Mouse (Mus musculus) ES-Bruce4 (cell line): Measurements from ENCODE around the gene Pigl. TPM values are rescaled to one million over a fixed set of nuclear protein-coding genes. Genes with fewer than 3 reads are reported as not detected.

Experiments
- H3K27ac ChIP-seq: 2 replicates; pipeline ENCODE4 v1.5.1; 2012; ENCODE audit warnings: low read length, inconsistent platforms; ENCODE audit not compliant: insufficient read depth
- H3K27me3 ChIP-seq: 2 replicates; pipeline ENCODE4 v1.6.1; 2012; ENCODE audit warnings: mild to moderate bottlenecking, low read length, inconsistent platforms; ENCODE audit not compliant: control insufficient read depth, poor library complexity, insufficient read depth, severe bottlenecking
- H3K36me3 ChIP-seq: 2 replicates; pipeline ENCODE4 v1.6.1; 2012; ENCODE audit warnings: inconsistent platforms, mild to moderate bottlenecking, low read length, moderate library complexity; ENCODE audit not compliant: control insufficient read depth, poor library complexity, insufficient read depth, severe bottlenecking
- H3K4me1 ChIP-seq: one replicate; pipeline ENCODE4 v1.8.1; 2011; ENCODE audit warnings: low read length; ENCODE audit not compliant: control insufficient read depth, insufficient read depth
- H3K4me3 ChIP-seq: 2 replicates; pipeline ENCODE4 v1.5.1; 2011; ENCODE audit warnings: low read depth, mild to moderate bottlenecking, low read length
- H3K9ac ChIP-seq: 2 replicates; pipeline ENCODE4 v1.6.1; 2012; ENCODE audit warnings: low read depth, mild to moderate bottlenecking, inconsistent platforms; ENCODE audit not compliant: poor library complexity, severe bottlenecking
- H3K9me3 ChIP-seq: replicated peaks from 2 replicates; pipeline ENCODE4 v1.6.1; 2012; ENCODE audit warnings: mild to moderate bottlenecking, low read length, inconsistent platforms; ENCODE audit not compliant: control insufficient read depth, poor library complexity, insufficient read depth, severe bottlenecking
- CTCF ChIP-seq: IDR thresholded peaks from one replicate; pipeline ENCODE4 v1.8.1; 2011; ENCODE audit warnings: low read depth, low read length
- EP300 ChIP-seq: IDR thresholded peaks from 2 replicates; pipeline ENCODE4 v1.6.1; 2011; ENCODE audit warnings: low read depth, low read length; ENCODE audit not compliant: insufficient read depth
- POLR2A ChIP-seq: IDR thresholded peaks from one replicate; pipeline ENCODE4 v1.8.1; 2011; ENCODE audit warnings: low read length; ENCODE audit not compliant: insufficient read depth
- polyA plus RNA-seq: library from polyadenylated mRNA; stranded (reverse); fragments of >200 nt; gene quantifications from 2 replicates; pipeline ENCODE4 v1.2.4, GENCODE M21; 2011; ENCODE audit warnings: low read depth; ENCODE audit not compliant: missing spikeins, insufficient read depth, insufficient read length

Gene Pigl
- polyA plus RNA-seq, 1 experiment, result 14.1 TPM

GRCm38 (mm10) chr11:62558961-62559646 lies 100.8 kb downstream of the Pigl start:
- Histone ChIP-seq H3K27ac (no peak overlapping the region), H3K9ac (no peak overlapping the region), H3K36me3 (peaks cover 6% of the 10 kb centered on the region), H3K9me3 (no peaks in the 10 kb centered on the region), H3K4me1 (no peaks in the 10 kb centered on the region), H3K27me3 (no peaks in the 10 kb centered on the region), H3K4me3 (no peak overlapping the region)
- TF ChIP-seq POLR2A, result no peak
- TF ChIP-seq CTCF, result no peak
- no peak for TF ChIP-seq EP300

GRCm38 (mm10) chr11:62560463-62561016 lies 102.3 kb downstream of the Pigl start:
- Histone ChIP-seq H3K27ac (no peak overlapping the region), H3K27me3 (no peaks in the 10 kb centered on the region), H3K9me3 (no peaks in the 10 kb centered on the region), H3K4me1 (no peaks in the 10 kb centered on the region), H3K36me3 (no peaks in the 10 kb centered on the region), H3K4me3 (peak overlapping the region; percentile 45), H3K9ac (peak overlapping the region; percentile 2; the same call in 1 of the 2 replicates)
- no peak for TF ChIP-seq POLR2A
- TF ChIP-seq CTCF, result no peak
- no peak for TF ChIP-seq EP300

- no peak overlapping the region for H3K27ac ChIP-seq
- H3K36me3 ChIP-seq, result no peaks in the 10 kb centered on the region
- H3K9me3 ChIP-seq, result no peaks in the 10 kb centered on the region
- no peaks in the 10 kb centered on the region for H3K27me3 ChIP-seq
- peaks cover 3% of the 10 kb centered on the region for H3K4me1 ChIP-seq
- no peak overlapping the region for H3K4me3 ChIP-seq
- TF ChIP-seq EP300, result no peak
- TF ChIP-seq CTCF, result no peak
- no peak for TF ChIP-seq POLR2A
- H3K9ac ChIP-seq, result no peak overlapping the region
These were observed 105.3 kb downstream of the Pigl start for GRCm38 (mm10) chr11:62563590-62563989.

Other genes with a start within 250 kb of the Pigl start
- 0.43 and 0.84 TPM in 2 replicates for gene Adora2b, start 209.5 kb upstream of the Pigl start, polyA plus RNA-seq
- 20.2 and 22.1 TPM in 2 replicates for gene Zswim7, start 177.1 kb upstream of the Pigl start, polyA plus RNA-seq
- 29.6 and 32.3 TPM in 2 replicates for gene Ttc19, start 177.0 kb upstream of the Pigl start, polyA plus RNA-seq
- gene Ncor1, start 81 bp downstream of the Pigl start, polyA plus RNA-seq, result 281 and 327 TPM in 2 replicates
- 66.9 and 77.3 TPM in 2 replicates for gene Cenpv, start 80.8 kb downstream of the Pigl start, polyA plus RNA-seq
- 626 and 640 TPM in 2 replicates for gene Ubb, start 92.7 kb downstream of the Pigl start, polyA plus RNA-seq
- gene Trpv2, start 116.0 kb downstream of the Pigl start, polyA plus RNA-seq, result 1.5 and 1.9 TPM in 2 replicates
- 4.6 and 6.4 TPM in 2 replicates for gene Lrrc75a, start 190.1 kb downstream of the Pigl start, polyA plus RNA-seq
- gene Mmgt2, start 190.2 kb downstream of the Pigl start, polyA plus RNA-seq, result 12.6 and 19.3 TPM in 2 replicates